Mouse (Mus musculus) liver (tissue): ENCODE results near the gene Vwa1.
"Not testable (repeated sequence)": the region's sequence is repeated elsewhere in the genome, so short reads cannot be mapped to it uniquely, and the experiment has no call there.

Source experiments
- DNase-seq: peaks from one replicate; pipeline ENCODE4 v3.0.0-alpha.2; 2020; ENCODE audit warnings: mixed read lengths

Vwa1 gene

GRCm38 (mm10) chr4:155744474-155744873, 30.0 kb downstream of the Vwa1 start:
- DNase-seq = no peak

- DNase-seq = no peak
These were observed 31.8 kb downstream of the Vwa1 start for GRCm38 (mm10) chr4:155742684-155743083.

DNA sequence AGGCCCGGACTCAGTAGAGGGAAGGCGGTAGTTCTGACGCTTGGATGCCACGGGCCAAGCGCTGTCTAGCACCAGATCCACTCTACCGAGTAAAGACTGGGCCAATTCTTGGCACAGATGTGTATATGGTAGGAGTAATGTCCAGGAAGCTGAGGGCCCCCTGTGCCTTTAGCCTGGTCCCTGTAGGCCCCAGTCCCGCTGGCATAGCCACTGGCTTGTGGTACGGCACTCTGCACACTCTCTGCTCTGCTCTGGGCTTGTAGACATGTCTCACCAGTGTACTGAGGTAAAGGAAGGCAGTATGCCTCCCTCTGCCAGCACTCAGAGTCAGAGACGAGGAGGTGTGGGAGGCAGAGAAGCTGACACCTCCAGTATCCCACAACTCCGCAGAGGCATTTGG, 33.8 kb downstream of the Vwa1 start:
- DNase-seq = not testable (repeated sequence)

DNA sequence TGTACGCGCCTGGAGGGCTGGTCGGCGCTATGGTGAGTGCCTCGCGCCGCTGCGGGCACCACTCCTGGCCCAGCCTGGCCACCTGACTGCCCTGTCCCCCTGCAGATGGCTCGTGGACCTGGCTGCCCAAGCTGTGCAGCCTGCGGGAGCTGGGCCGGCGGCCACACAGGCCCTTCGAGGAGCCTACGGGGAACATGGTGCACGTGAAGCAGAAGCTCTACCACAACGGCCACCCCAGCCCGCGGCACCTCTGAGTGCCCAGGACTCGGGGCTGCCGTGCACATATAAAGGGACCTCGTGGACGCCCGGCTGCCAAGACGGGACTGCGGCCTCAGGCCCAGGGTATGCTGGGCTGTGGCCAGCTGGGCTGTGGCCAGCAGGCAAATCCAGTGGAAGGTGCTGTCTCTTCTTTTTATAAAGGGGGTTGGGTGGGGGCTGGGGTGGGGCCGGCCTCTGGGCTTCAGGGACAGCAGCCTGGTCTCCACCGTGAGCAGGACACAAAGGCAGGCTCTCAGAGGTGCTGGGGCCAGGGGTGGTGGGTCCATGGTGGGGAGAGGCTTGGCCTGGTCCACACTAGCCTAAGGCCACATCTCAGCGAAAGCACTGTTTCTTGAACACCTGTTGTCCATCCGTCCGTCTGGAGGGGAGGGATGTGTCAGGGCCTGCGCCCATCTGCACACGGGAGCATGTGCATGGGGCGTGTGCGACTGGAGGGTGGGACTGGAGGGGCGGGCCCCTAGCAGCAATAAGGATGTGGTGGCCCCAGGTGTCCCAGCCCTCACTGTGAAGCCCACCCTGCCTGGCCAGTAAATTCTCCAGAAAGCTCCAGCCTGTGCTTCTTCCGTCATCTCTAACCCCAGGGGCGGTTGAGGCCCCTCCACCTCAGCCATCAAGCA, 34.5 kb downstream of the Vwa1 start:
- no peak for DNase-seq

DNA sequence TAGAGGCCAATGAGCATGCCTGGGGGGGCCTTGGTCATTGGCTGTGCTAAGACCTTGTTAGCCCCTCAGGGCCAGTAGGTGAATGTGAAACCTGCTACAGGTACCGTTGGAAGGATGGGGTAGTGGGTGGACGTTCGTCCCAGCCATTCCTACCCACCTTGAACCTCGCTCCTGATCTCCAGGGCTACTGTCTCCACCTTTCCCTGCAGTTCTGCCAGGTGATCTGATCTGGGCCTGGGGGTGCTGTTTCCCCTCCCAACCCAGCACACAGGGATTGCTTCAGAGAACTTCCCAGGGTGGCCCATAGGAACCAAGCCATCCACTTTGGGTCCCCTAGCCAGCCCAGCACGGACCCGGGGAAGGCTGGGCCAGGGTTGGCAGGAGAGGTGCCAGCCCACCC, 35.3 kb downstream of the Vwa1 start:
- no peak for DNase-seq

DNA sequence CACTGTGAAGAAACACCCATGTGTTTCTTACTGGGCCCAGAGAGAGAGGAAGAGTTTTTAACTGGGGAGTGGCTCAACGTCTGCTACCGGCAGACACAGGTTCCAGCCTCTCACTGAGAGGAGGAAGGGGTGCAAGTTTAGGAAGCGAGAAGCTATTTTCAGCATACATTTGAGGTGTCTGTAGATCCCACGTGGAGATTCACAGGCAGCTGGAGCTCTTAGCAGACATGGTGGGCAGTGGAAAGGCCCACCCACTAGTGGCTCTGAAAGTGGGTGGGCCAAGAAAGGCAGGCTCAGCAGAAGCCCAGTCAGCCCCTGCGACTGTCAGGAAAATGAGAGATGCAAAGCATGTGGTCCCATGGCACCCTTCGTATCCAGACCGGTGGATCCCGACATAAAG, 36.2 kb downstream of the Vwa1 start:
- DNase-seq = no peak

DNA sequence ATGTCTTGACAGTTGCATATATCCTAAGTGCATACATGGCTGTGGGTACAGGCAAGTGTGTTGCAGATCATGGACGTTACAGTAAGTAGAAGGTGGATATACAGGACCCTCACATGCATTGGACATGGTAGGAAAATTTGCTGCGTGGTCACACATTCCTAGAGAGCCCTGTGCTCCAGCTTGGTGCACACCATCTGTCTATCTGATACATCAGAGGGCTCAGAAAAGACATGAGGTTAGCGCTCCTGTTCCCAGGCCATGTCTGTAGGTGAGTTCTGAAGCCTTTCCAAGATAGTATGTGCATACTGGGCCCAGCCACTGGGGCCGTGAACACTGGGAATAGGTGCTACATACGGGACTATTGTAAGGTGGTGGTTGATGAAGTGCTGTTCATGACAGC, 38.1 kb downstream of the Vwa1 start:
- no peak for DNase-seq

- DNase-seq = no peak
These were observed 38.7 kb downstream of the Vwa1 start for GRCm38 (mm10) chr4:155735788-155736187.

DNA sequence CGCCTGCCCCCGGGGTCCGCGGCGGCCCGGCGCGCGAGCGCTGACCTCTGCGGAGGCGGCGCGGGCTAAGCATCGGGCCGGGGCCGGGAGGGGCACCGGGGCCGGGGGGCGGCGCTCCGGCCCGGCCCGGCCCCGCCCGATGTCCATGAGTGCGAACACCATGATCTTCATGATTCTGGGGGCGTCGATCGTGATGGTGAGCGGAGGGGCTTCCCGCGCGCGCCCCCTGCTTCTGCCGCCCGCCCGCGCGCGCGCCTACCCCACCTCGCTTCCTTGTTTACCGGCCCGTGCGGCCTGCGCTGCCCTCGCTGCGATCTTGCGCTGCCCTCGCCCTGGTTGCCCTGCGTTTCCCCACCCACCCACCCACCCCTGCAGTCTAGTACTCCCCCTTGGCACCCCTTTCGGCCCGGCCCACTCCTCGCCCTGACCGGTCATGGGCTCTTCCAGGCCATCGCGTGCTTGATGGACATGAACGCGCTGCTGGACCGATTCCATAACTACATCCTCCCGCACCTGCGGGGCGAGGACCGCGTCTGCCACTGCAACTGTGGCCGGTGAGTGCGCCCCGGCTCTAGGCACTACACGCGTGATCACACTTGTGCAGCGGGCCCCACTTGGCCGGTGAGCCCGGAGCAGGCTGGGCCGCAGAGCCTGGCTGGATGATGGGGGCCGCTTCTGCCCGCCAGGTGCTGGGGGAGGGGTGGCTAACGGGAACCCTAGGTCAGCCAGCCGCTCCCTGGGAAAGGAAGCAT, 39.4 kb downstream of the Vwa1 start:
- DNase-seq = peak; percentile 38

- peak; percentile 85 for DNase-seq
These were observed 40.1 kb downstream of the Vwa1 start, which contains the start of gene Tmem240 for GRCm38 (mm10) chr4:155734350-155734941. Tmem240 (plus strand) TSS chr4:155734800.

GRCm38 (mm10) chr4:155733267-155733666, 41.2 kb downstream of the Vwa1 start:
- DNase-seq = no peak

GRCm38 (mm10) chr4:155727993-155728392, 46.5 kb downstream of the Vwa1 start:
- DNase-seq = no peak

GRCm38 (mm10) chr4:155721668-155722083, 52.8 kb downstream of the Vwa1 start:
- DNase-seq = no peak
